Mouse (Mus musculus): ENCODE results near the gene Trmt5. TPM values are rescaled to one million over a fixed set of nuclear protein-coding genes. Genes with fewer than 3 reads are reported as not detected.

Trmt5 gene
- polyA plus RNA-seq, 1 experiment from 2014 or later, result 16.5 TPM

GRCm38 (mm10) chr12:73266597-73266996 lies 19.9 kb downstream of the Trmt5 start:
- Histone ChIP-seq H3K9me3 (peaks cover 7% of the 10 kb centered on the region; the same call in 1 of the 2 replicates), H3K4me2 (replicated peaks) (no peak overlapping the region), H3K4me3 (replicated peaks) (no peak overlapping the region), H3K9ac (replicated peaks) (no peak overlapping the region), H3K36me3 (no peaks in the 10 kb centered on the region), H3K27me3 (no peaks in the 10 kb centered on the region), H3K4me1 (replicated peaks) (no peaks in the 10 kb centered on the region), H3K27ac (no peak overlapping the region)
- 87% methylated on average over 1 of the region's 1 CpGs for WGBS
- no peak for ATAC-seq

- H3K27ac ChIP-seq, result no peak overlapping the region
- H3K9ac ChIP-seq (replicated peaks), result no peak overlapping the region
- H3K9me3 ChIP-seq, result peaks cover 7% of the 10 kb centered on the region; the same call in 1 of the 2 replicates
- no peak for ATAC-seq
- 90% methylated on average over 3 of the region's 3 CpGs for WGBS
- H3K27me3 ChIP-seq, result no peaks in the 10 kb centered on the region
- H3K36me3 ChIP-seq, result no peaks in the 10 kb centered on the region
- no peak overlapping the region for H3K4me2 ChIP-seq (replicated peaks)
- no peaks in the 10 kb centered on the region for H3K4me1 ChIP-seq (replicated peaks)
- no peak overlapping the region for H3K4me3 ChIP-seq (replicated peaks)
Observed at GRCm38 (mm10) chr12:73265381-73265978, 21.0 kb downstream of the Trmt5 start.

GRCm38 (mm10) chr12:73260339-73260738 lies 26.2 kb downstream of the Trmt5 start:
- 95% methylated on average over 1 of the region's 1 CpGs for WGBS
- H3K4me2 ChIP-seq (replicated peaks), result no peak overlapping the region
- H3K36me3 ChIP-seq, result 0 out of 2 replicates have a peak, but pooled peaks cover 3% of the 10 kb centered on the region
- H3K27me3 ChIP-seq, result no peaks in the 10 kb centered on the region
- no peak overlapping the region for H3K4me3 ChIP-seq (replicated peaks)
- no peak for ATAC-seq
- H3K9me3 ChIP-seq, result peaks cover 7% of the 10 kb centered on the region; the same call in 1 of the 2 replicates
- no peak overlapping the region for H3K27ac ChIP-seq
- H3K4me1 ChIP-seq (replicated peaks), result no peaks in the 10 kb centered on the region
- H3K9ac ChIP-seq (replicated peaks), result no peak overlapping the region

GRCm38 (mm10) chr12:73259269-73259668 lies 27.2 kb downstream of the Trmt5 start:
- no peaks in the 10 kb centered on the region for H3K27me3 ChIP-seq
- ATAC-seq, result no peak
- H3K9ac ChIP-seq (replicated peaks), result no peak overlapping the region
- no peak overlapping the region for H3K4me3 ChIP-seq (replicated peaks)
- WGBS, result 98% methylated on average over 6 of the region's 6 CpGs
- peaks cover 7% of the 10 kb centered on the region; the same call in 1 of the 2 replicates for H3K9me3 ChIP-seq
- H3K4me2 ChIP-seq (replicated peaks), result no peak overlapping the region
- no peak overlapping the region for H3K27ac ChIP-seq
- 0 out of 2 replicates have a peak, but pooled peaks cover 3% of the 10 kb centered on the region for H3K36me3 ChIP-seq
- no peaks in the 10 kb centered on the region for H3K4me1 ChIP-seq (replicated peaks)

GRCm38 (mm10) chr12:73255006-73255405 lies 31.5 kb downstream of the Trmt5 start:
- Histone ChIP-seq H3K9me3 (no peaks in the 10 kb centered on the region), H3K4me2 (replicated peaks) (no peak overlapping the region), H3K4me1 (replicated peaks) (no peaks in the 10 kb centered on the region), H3K4me3 (replicated peaks) (no peak overlapping the region), H3K27me3 (no peaks in the 10 kb centered on the region), H3K36me3 (no peaks in the 10 kb centered on the region), H3K9ac (replicated peaks) (no peak overlapping the region), H3K27ac (no peak overlapping the region)
- WGBS, result 87% methylated on average over 2 of the region's 2 CpGs
- ATAC-seq, result no peak

- no peak for ATAC-seq
- WGBS, result 90% methylated on average over 5 of the region's 5 CpGs
- Histone ChIP-seq H3K4me2 (replicated peaks) (no peak overlapping the region), H3K4me1 (replicated peaks) (0 out of 2 replicates have a peak, but pooled peaks cover 4% of the 10 kb centered on the region), H3K36me3 (no peaks in the 10 kb centered on the region), H3K9me3 (no peaks in the 10 kb centered on the region), H3K27ac (no peak overlapping the region), H3K9ac (replicated peaks) (no peak overlapping the region), H3K4me3 (replicated peaks) (no peak overlapping the region), H3K27me3 (no peaks in the 10 kb centered on the region)
Observed at GRCm38 (mm10) chr12:73245687-73246086, 40.8 kb downstream of the Trmt5 start.

DNA sequence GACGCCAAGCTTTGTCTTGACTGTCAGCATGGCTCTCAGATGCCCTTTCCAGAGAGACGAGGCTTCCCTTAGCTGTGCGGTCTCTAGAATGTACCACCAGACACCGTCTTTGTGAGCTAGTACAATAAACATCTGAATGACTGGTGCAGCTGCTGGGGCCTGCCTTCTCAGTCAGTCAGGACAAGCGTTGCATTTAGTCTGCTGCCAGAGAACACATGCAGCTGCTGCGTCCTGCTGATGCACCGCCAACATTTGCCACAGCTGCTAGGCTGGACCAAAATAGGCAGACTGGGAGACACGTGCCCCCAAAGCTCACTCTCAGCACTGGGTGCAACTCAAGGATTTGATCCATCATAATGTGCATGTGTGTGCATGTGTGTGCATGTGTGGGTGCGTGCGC lies 44.5 kb downstream of the Trmt5 start:
- peak; percentile 56 for ATAC-seq
- no peaks in the 10 kb centered on the region for H3K27me3 ChIP-seq
- no peak overlapping the region for H3K4me2 ChIP-seq (replicated peaks)
- 0 out of 2 replicates have a peak, but pooled peaks cover 4% of the 10 kb centered on the region for H3K4me1 ChIP-seq (replicated peaks)
- H3K4me3 ChIP-seq (replicated peaks), result no peak overlapping the region
- WGBS, result 57% methylated on average over 10 of the region's 10 CpGs
- H3K36me3 ChIP-seq, result no peaks in the 10 kb centered on the region
- no peak overlapping the region for H3K9ac ChIP-seq (replicated peaks)
- no peaks in the 10 kb centered on the region for H3K9me3 ChIP-seq
- no peak overlapping the region for H3K27ac ChIP-seq

- Histone ChIP-seq H3K36me3 (no peaks in the 10 kb centered on the region), H3K27me3 (no peaks in the 10 kb centered on the region), H3K27ac (no peak overlapping the region), H3K4me1 (replicated peaks) (no peaks in the 10 kb centered on the region), H3K4me2 (replicated peaks) (no peak overlapping the region), H3K4me3 (replicated peaks) (no peak overlapping the region), H3K9ac (replicated peaks) (no peak overlapping the region), H3K9me3 (no peaks in the 10 kb centered on the region)
- WGBS, result 75% methylated on average over 2 of the region's 2 CpGs
- no peak for ATAC-seq
Observed at GRCm38 (mm10) chr12:73232586-73232985, 53.9 kb downstream of the Trmt5 start.

GRCm38 (mm10) chr12:73231552-73231951 lies 55.0 kb downstream of the Trmt5 start:
- Histone ChIP-seq H3K4me3 (replicated peaks) (no peak overlapping the region), H3K4me1 (replicated peaks) (no peaks in the 10 kb centered on the region), H3K9me3 (no peaks in the 10 kb centered on the region), H3K27me3 (no peaks in the 10 kb centered on the region), H3K9ac (replicated peaks) (no peak overlapping the region), H3K4me2 (replicated peaks) (no peak overlapping the region), H3K36me3 (no peaks in the 10 kb centered on the region), H3K27ac (no peak overlapping the region)
- ATAC-seq, result no peak

DNA sequence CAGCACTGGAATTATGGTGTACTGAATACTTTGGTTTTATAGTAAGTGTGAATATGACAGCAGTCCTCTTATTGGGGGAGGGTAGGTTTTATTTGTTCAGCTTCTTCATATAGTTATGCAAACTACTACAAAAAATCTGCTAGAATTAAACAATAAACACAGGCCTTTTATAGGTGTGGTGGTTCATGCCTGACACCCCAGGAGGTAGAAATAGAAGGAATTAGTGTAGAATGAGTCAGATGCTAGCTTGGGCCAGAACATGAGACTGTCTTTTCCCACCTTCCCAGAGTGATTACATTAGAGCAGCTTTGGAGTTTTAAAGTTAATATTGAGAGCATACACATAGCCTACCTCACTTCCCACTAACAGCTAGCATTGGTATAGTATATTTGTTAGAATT lies 56.3 kb downstream of the Trmt5 start:
- Histone ChIP-seq H3K4me1 (replicated peaks) (no peaks in the 10 kb centered on the region), H3K4me3 (replicated peaks) (no peak overlapping the region), H3K27ac (no peak overlapping the region), H3K36me3 (no peaks in the 10 kb centered on the region), H3K9me3 (no peaks in the 10 kb centered on the region), H3K27me3 (no peaks in the 10 kb centered on the region), H3K9ac (replicated peaks) (no peak overlapping the region), H3K4me2 (replicated peaks) (no peak overlapping the region)
- ATAC-seq, result no peak

Other genes starting within 250 kb of the Trmt5 start
- gene Six1, start 232.8 kb downstream of the Trmt5 start, polyA plus RNA-seq (2015; fragmentation: Nextera tagmentation; extraction: Ambion mirVana), result 0.64 and 0.70 TPM in 2 replicates
- 0.37 and 0.61 TPM in 2 replicates for gene Six4, start 173.3 kb downstream of the Trmt5 start, polyA plus RNA-seq (2015; fragmentation: Nextera tagmentation; extraction: Ambion mirVana)
- 18.8 and 19.2 TPM in 2 replicates for gene Mnat1, start 163.0 kb downstream of the Trmt5 start, polyA plus RNA-seq (2015; fragmentation: Nextera tagmentation; extraction: Ambion mirVana)
- gene Slc38a6, start 69 bp upstream of the Trmt5 start, polyA plus RNA-seq (2015; fragmentation: Nextera tagmentation; extraction: Ambion mirVana), result 10.0 and 10.4 TPM in 2 replicates

All from midbrain, embryonic 13.5 days (tissue).